Mouse (Mus musculus): ENCODE results near the gene Erc1. TPM values are rescaled to one million over a fixed set of nuclear protein-coding genes. Genes with fewer than 3 reads are reported as not detected.
"Not testable (repeated sequence)": the region's sequence is repeated elsewhere in the genome, so short reads cannot be mapped to it uniquely, and the experiment has no call there.

Gene Erc1
- total RNA-seq (2021): 10 to 100 TPM; 56.8 to 64.6 TPM

- DNase-seq (ENCODE audit: extremely low spot score in 1 of 2, low spot score in 1 of 2): peak; percentile 92 to 93
These were observed at the start of gene Erc1 for GRCm38 (mm10) chr6:119848034-119848695. Erc1 (minus strand) TSS chr6:119848167.

- no peak for DNase-seq (ENCODE audit: extremely low spot score in 1 of 2, low spot score in 1 of 2)
These were observed 44.7 kb upstream of the Erc1 start for GRCm38 (mm10) chr6:119892711-119893110.

- no peak for DNase-seq (ENCODE audit: extremely low spot score in 1 of 2, low spot score in 1 of 2)
These were observed 35.2 kb upstream of the Erc1 start for GRCm38 (mm10) chr6:119883151-119883550.

GRCm38 (mm10) chr6:119864341-119865034 is 16.5 kb upstream of the Erc1 start:
- DNase-seq (ENCODE audit: extremely low spot score in 1 of 2, low spot score in 1 of 2): peak; percentile 56 to 80

- no peak for DNase-seq (ENCODE audit: extremely low spot score in 1 of 2, low spot score in 1 of 2)
These were observed 13.6 kb upstream of the Erc1 start for GRCm38 (mm10) chr6:119861519-119861918.

GRCm38 (mm10) chr6:119860236-119860635 is 12.3 kb upstream of the Erc1 start:
- DNase-seq (ENCODE audit: extremely low spot score in 1 of 2, low spot score in 1 of 2): no peak

- DNase-seq (ENCODE audit: extremely low spot score in 1 of 2, low spot score in 1 of 2): no peak
These were observed 7.5 kb upstream of the Erc1 start for GRCm38 (mm10) chr6:119855471-119855870.

- no peak for DNase-seq (ENCODE audit: extremely low spot score in 1 of 2, low spot score in 1 of 2)
These were observed 6.2 kb upstream of the Erc1 start for GRCm38 (mm10) chr6:119854156-119854555.

- DNase-seq (ENCODE audit: extremely low spot score in 1 of 2, low spot score in 1 of 2): no peak
These were observed 1.9 kb upstream of the Erc1 start for GRCm38 (mm10) chr6:119849858-119850257.

- DNase-seq (ENCODE audit: extremely low spot score in 1 of 2, low spot score in 1 of 2): no peak
These were observed 1.4 kb upstream of the Erc1 start for GRCm38 (mm10) chr6:119849348-119849709.

GRCm38 (mm10) chr6:119848696-119849347 is 855 bp upstream of the Erc1 start:
- no peak for DNase-seq (ENCODE audit: extremely low spot score in 1 of 2, low spot score in 1 of 2)

GRCm38 (mm10) chr6:119847518-119848033 is 391 bp downstream of the Erc1 start:
- DNase-seq (ENCODE audit: extremely low spot score in 1 of 2, low spot score in 1 of 2): peak in 1 of 2 experiments; percentile 10

- no peak for DNase-seq (ENCODE audit: extremely low spot score in 1 of 2, low spot score in 1 of 2)
These were observed 1.0 kb downstream of the Erc1 start for GRCm38 (mm10) chr6:119846751-119847517.

GRCm38 (mm10) chr6:119829951-119830350 is 18.0 kb downstream of the Erc1 start:
- no peak for DNase-seq (ENCODE audit: extremely low spot score in 1 of 2, low spot score in 1 of 2)

- no peak for DNase-seq (ENCODE audit: extremely low spot score in 1 of 2, low spot score in 1 of 2)
These were observed 19.8 kb downstream of the Erc1 start for GRCm38 (mm10) chr6:119828165-119828564.

- DNase-seq (ENCODE audit: extremely low spot score in 1 of 2, low spot score in 1 of 2): no peak
These were observed 21.3 kb downstream of the Erc1 start for GRCm38 (mm10) chr6:119826701-119827100.

GRCm38 (mm10) chr6:119822216-119822615 is 25.8 kb downstream of the Erc1 start:
- no peak for DNase-seq (ENCODE audit: extremely low spot score in 1 of 2, low spot score in 1 of 2)

- no peak for DNase-seq (ENCODE audit: extremely low spot score in 1 of 2, low spot score in 1 of 2)
These were observed 26.8 kb downstream of the Erc1 start for GRCm38 (mm10) chr6:119821158-119821557.

GRCm38 (mm10) chr6:119818541-119818940 is 29.4 kb downstream of the Erc1 start:
- DNase-seq (ENCODE audit: extremely low spot score in 1 of 2, low spot score in 1 of 2): no peak

GRCm38 (mm10) chr6:119815426-119815825 is 32.5 kb downstream of the Erc1 start:
- no peak for DNase-seq (ENCODE audit: extremely low spot score in 1 of 2, low spot score in 1 of 2)

GRCm38 (mm10) chr6:119813055-119813454 is 34.9 kb downstream of the Erc1 start:
- DNase-seq (ENCODE audit: extremely low spot score in 1 of 2, low spot score in 1 of 2): not testable (repeated sequence)

Measured in layer of hippocampus, postnatal 25 days (tissue).